Mouse (Mus musculus) heart, postnatal 0 days (tissue): ENCODE measurements around the gene Olfml2b. TPM values are rescaled to one million over a fixed set of nuclear protein-coding genes. Genes with fewer than 3 reads are reported as not detected.

Experiments
- ATAC-seq: fragments of 200-750 bp; cut with Nextera tagmentation; 2 replicates; pipeline ENCODE4 v1.8.0; 2017; ENCODE audit warnings: low read depth, moderate number of reproducible peaks, moderate library complexity; ENCODE audit not compliant: insufficient read depth
- DNase-seq: peaks from one replicate; pipeline ENCODE4 v3.0.0-alpha.2; 2016; ENCODE audit warnings: low spot score
- H3K27ac ChIP-seq: fragments of 300-500 bp; sonication (generic); 2 replicates; pipeline ENCODE4 v1.5.1; 2014; ENCODE audit warnings: low read depth, mild to moderate bottlenecking
- H3K27me3 ChIP-seq: fragments of 300-500 bp; sonication (generic); 2 replicates; pipeline ENCODE4 v1.6.1; 2014; ENCODE audit warnings: low read length, mixed read lengths; ENCODE audit not compliant: control insufficient read depth, insufficient read depth
- H3K36me3 ChIP-seq: fragments of 300-500 bp; sonication (generic); replicated peaks from 2 replicates; pipeline ENCODE4 v1.6.1; 2014; ENCODE audit warnings: low read length, mixed read lengths; ENCODE audit not compliant: control insufficient read depth, insufficient read depth
- H3K4me1 ChIP-seq: fragments of 300-500 bp; sonication (generic); 2 replicates; pipeline ENCODE4 v1.6.1; 2014; ENCODE audit warnings: antibody characterized with exemption; ENCODE audit not compliant: control insufficient read depth, insufficient read depth
- H3K4me2 ChIP-seq: fragments of 300-500 bp; sonication (generic); 2 replicates; pipeline ENCODE4 v1.6.1; 2014; ENCODE audit warnings: low read depth, mild to moderate bottlenecking, low read length, moderate library complexity
- H3K4me3 ChIP-seq: fragments of 300-500 bp; sonication (generic); 2 replicates; pipeline ENCODE4 v1.5.1; 2014; ENCODE audit warnings: low read depth, low read length
- H3K9ac ChIP-seq: fragments of 300-500 bp; sonication (generic); replicated peaks from 2 replicates; pipeline ENCODE4 v1.6.1; 2014; ENCODE audit warnings: low read depth, low read length, mixed read lengths
- H3K9me3 ChIP-seq: fragments of 300-500 bp; sonication (generic); replicated peaks from 2 replicates; pipeline ENCODE4 v1.6.1; 2016; ENCODE audit warnings: low read length; ENCODE audit not compliant: control insufficient read depth
- CTCF ChIP-seq: IDR thresholded peaks from 2 replicates; pipeline ENCODE4 v1.5.1; 2016; ENCODE audit warnings: antibody characterized with exemption, control low read depth, low read depth
- EP300 ChIP-seq: IDR thresholded peaks from 2 replicates; pipeline ENCODE4 v1.6.1; 2016; ENCODE audit warnings: antibody characterized with exemption, low read depth
- WGBS: fragments of 180-500 bp; shearing (Covaris S2); extraction: QIAGEN DNeasy Blood & Tissue Kit; methylation state at CpG from one replicate; pipeline ENCODE4 v1.1.7; 2014; 5-methylcytosine and 5-hydroxymethylcytosine counted together
- polyA plus RNA-seq: library from polyadenylated mRNA; unstranded; fragments of >200 nt; fragmentation: Nextera tagmentation; extraction: Ambion mirVana; gene quantifications from 2 replicates; pipeline ENCODE4 v1.2.1, GENCODE M21; 2015
- total RNA-seq: library from RNA; depleted of rRNA; stranded (reverse); fragments of >200 nt; gene quantifications from 2 replicates; pipeline ENCODE4 v1.2.3, GENCODE M21; 2014; ENCODE audit warnings: low replicate concordance

Gene Olfml2b
- total and polyA plus RNA-seq, 2 experiments from 2014 or later = 26.3 to 63.0 TPM

- no peaks in the 10 kb centered on the region for H3K9me3 ChIP-seq
- H3K9ac ChIP-seq = no peak overlapping the region
- H3K4me2 ChIP-seq = no peak overlapping the region
- no peak overlapping the region for H3K27ac ChIP-seq
- WGBS = 89% methylated on average over 6 of the region's 6 CpGs
- DNase-seq = no peak
- H3K4me1 ChIP-seq = peaks cover 2% of the 10 kb centered on the region
- no peak for TF ChIP-seq CTCF
- no peak overlapping the region for H3K4me3 ChIP-seq
- peaks cover 13% of the 10 kb centered on the region for H3K36me3 ChIP-seq
- no peak for ATAC-seq
- no peaks in the 10 kb centered on the region for H3K27me3 ChIP-seq
These were observed 59.8 kb downstream of the Olfml2b start for GRCm38 (mm10) chr1:170704103-170704502.

DNA sequence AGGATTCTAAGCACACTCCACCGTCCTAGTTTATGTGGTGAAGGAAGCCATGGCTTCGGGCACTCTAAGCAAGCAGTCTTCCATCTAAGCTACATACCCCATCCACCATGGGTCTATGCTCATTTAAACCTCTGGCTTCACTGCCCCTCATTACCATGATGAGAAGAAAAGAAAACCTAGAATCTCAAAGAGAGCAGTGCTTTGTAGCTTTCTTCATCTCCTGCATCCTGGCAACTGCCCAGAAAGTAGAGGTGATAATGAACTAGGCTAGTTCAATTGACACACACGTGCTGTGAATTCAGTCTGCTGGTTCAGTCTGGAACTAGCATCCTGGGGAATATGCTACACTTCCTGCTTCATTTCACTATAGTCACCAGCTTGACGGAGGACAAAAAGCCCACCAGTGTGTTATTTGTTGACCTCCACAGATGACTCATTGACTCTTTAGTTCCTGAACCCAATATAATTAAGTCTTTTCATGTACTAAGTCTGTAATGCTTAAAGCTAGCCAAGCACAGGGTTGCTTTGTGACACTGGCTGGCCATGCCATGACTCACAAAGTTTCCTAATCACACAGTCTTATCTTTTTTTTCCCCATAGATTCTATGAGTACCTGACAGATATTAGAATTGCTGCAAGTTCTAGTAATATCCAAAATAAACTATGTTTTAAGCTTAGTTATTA is 60.7 kb downstream of the Olfml2b start:
- no peaks in the 10 kb centered on the region for H3K27me3 ChIP-seq
- no peak overlapping the region for H3K4me2 ChIP-seq
- H3K27ac ChIP-seq = no peak overlapping the region
- DNase-seq = no peak
- 55% methylated on average over 4 of the region's 4 CpGs for WGBS
- TF ChIP-seq CTCF = no peak
- TF ChIP-seq EP300 = no peak
- H3K9me3 ChIP-seq = no peaks in the 10 kb centered on the region
- peaks cover 16% of the 10 kb centered on the region for H3K36me3 ChIP-seq
- no peak for ATAC-seq
- no peak overlapping the region for H3K4me3 ChIP-seq
- H3K9ac ChIP-seq = no peak overlapping the region
- H3K4me1 ChIP-seq = no peaks in the 10 kb centered on the region

DNA sequence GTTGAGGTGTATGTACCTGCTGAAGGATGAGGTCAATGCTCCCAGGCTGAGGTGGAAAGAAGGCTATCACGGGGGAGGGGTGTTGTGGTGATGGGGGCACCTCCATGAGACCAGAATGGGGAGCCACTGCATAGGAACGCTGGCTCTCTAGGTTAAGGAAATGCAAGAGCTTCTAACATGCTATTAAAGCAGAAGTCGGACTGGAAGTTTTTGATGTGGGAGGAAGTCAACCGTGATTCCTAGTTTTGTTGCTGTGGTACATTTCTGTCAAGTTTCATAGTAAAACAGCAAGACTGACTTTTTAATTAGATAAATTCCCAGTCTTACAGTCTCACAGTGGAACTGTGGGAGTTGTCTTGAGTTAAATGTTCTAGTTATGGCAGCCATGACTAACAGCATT is 61.7 kb downstream of the Olfml2b start:
- Histone ChIP-seq H3K27me3 (no peaks in the 10 kb centered on the region), H3K36me3 (peaks cover 16% of the 10 kb centered on the region), H3K9me3 (no peaks in the 10 kb centered on the region), H3K4me2 (no peak overlapping the region), H3K9ac (no peak overlapping the region), H3K4me1 (no peaks in the 10 kb centered on the region), H3K4me3 (no peak overlapping the region), H3K27ac (no peak overlapping the region)
- TF ChIP-seq EP300 (no peak), CTCF (no peak)
- DNase-seq = no peak
- ATAC-seq = no peak
- WGBS = 80% methylated on average over 4 of the region's 4 CpGs

DNA sequence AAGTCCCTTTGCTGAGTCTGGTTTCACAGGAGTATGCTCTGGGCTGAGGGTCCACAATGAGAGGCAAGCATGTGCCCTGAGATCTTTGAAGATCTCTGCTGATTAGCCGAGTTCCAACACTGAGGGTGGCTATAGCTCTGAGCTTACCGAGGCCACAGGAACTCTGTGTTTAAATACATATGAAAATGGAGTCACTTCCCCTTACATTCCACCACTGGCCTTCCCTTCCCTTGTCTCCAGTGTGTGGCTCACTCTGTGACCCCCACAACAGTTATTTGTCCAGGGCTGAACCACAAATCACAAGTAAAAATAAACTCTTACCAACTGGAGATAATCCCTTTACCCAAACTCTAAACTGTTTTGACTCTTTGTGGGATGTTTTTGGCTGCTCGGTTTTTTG is 64.7 kb downstream of the Olfml2b start:
- Histone ChIP-seq H3K27ac (peak overlapping the region; percentile 39; the same call in 1 of the 2 replicates), H3K27me3 (no peaks in the 10 kb centered on the region), H3K36me3 (peaks cover 16% of the 10 kb centered on the region), H3K9me3 (no peaks in the 10 kb centered on the region), H3K9ac (no peak overlapping the region), H3K4me2 (no peak overlapping the region), H3K4me3 (no peak overlapping the region), H3K4me1 (no peaks in the 10 kb centered on the region)
- WGBS = 76% methylated on average over 3 of the region's 3 CpGs
- DNase-seq (no peak), ATAC-seq (no peak)
- TF ChIP-seq EP300 = no peak
- TF ChIP-seq CTCF = no peak

DNA sequence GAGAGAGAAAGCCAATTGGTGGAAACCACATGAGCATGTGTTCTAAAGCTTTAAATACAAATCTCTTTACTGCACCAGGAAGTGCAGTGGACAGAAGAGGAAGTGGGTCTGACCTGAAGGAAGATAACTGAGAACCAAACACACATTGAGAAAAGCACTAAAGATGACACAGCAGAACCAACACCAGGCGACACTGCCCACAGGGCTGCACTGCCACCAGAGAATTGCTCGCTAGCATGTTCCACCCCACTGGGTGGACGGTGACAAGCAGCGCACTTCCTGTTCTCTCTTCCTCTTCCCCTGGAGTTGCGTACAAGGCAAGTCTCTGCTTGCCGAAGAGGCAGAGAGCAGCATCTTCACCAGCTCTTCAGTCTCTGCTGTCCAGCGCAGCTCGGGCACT is 65.1 kb downstream of the Olfml2b start:
- Histone ChIP-seq H3K4me3 (no peak overlapping the region), H3K9me3 (no peaks in the 10 kb centered on the region), H3K27ac (no peak overlapping the region), H3K4me1 (no peaks in the 10 kb centered on the region), H3K27me3 (no peaks in the 10 kb centered on the region), H3K4me2 (no peak overlapping the region), H3K9ac (no peak overlapping the region), H3K36me3 (peaks cover 16% of the 10 kb centered on the region)
- 81% methylated on average over 8 of the region's 8 CpGs for WGBS
- DNase-seq = no peak
- no peak for ATAC-seq
- TF ChIP-seq EP300 (no peak), CTCF (no peak)

DNA sequence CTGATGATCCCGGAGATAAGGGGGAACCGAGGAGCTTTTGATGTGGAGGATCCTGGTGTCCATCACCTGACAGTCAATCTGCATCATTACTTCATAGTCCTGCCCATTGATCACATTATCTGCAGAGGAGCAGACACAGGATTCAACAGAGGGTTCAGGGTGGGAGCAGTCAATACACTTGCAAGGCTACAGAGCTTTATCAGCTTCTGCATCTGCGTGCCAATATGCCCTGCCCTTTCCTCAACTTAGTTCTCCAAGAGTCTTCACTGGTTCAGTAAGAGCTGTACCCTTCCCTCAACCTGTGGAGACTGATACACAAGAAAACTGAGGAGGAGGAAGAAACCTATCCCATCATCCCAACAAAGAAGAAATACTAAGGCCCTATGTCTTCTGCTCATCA is 65.6 kb downstream of the Olfml2b start:
- Histone ChIP-seq H3K4me2 (no peak overlapping the region), H3K9me3 (no peaks in the 10 kb centered on the region), H3K4me3 (no peak overlapping the region), H3K27me3 (no peaks in the 10 kb centered on the region), H3K9ac (no peak overlapping the region), H3K4me1 (no peaks in the 10 kb centered on the region), H3K36me3 (peaks cover 16% of the 10 kb centered on the region), H3K27ac (no peak overlapping the region)
- DNase-seq = no peak
- no peak for ATAC-seq
- 80% methylated on average over 3 of the region's 3 CpGs for WGBS
- TF ChIP-seq CTCF = no peak
- no peak for TF ChIP-seq EP300
